ENCODE assay signal across 46 mouse cellular contexts in the genomic region with DNA sequence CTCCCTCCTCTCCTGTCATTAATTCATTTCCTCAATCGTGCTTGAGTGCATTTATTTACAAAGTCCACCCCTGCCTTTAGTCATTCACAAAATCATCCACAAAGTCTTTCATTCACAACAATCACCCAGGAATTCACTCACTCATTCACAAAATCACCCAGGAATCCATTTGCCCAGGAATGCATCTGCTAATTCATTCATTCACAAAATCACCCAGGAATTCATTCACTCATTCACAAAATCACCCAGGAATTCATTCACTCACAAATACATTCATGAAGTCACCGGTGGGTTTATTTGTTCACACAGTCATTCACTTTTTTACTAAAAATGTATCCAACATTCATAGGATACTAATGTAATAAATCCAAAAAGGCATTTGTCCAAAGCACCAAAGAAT. TPM values are rescaled to one million over a fixed set of nuclear protein-coding genes. Genes with fewer than 3 reads are reported as not detected.
"Had no signal": no experiment of that assay in that cellular context is flagged by ENCODE, and none has a peak within 500 bp of the region (broad histone marks: within the 10 kb centered on the region; RNA-seq: fewer than 3 reads in every experiment).

No protein-coding gene starts in this region.

- H3K4me1 ChIP-seq: limb, embryonic 12.5 days; limb, embryonic 13.5 days; limb, embryonic 15.5 days; liver, embryonic 13.5 days; liver, embryonic 15.5 days; midbrain, embryonic 12.5 days; midbrain, embryonic 13.5 days; midbrain, embryonic 15.5 days had no signal

- H3K9me3 ChIP-seq: limb, embryonic 10.5 days; limb, embryonic 12.5 days; limb, embryonic 13.5 days; limb, embryonic 15.5 days; liver, embryonic 12.5 days; liver, embryonic 13.5 days; liver, embryonic 15.5 days; lung, embryonic 15.5 days; midbrain, embryonic 12.5 days; midbrain, embryonic 15.5 days had no signal

- H3K4me3 ChIP-seq: limb, embryonic 10.5 days; limb, embryonic 12.5 days; limb, embryonic 13.5 days; limb, embryonic 15.5 days; liver, embryonic 12.5 days; liver, embryonic 13.5 days; liver, embryonic 15.5 days; lung, embryonic 15.5 days; megakaryocyte, embryonic 14.5 days; midbrain, embryonic 10.5 days; midbrain, embryonic 12.5 days; midbrain, embryonic 13.5 days; midbrain, embryonic 15.5 days; myocyte had no signal

- H3K36me3 ChIP-seq: limb, embryonic 10.5 days; limb, embryonic 12.5 days; limb, embryonic 13.5 days; limb, embryonic 15.5 days; liver, embryonic 12.5 days; liver, embryonic 13.5 days; liver, embryonic 15.5 days; lung, embryonic 15.5 days; midbrain, embryonic 10.5 days; midbrain, embryonic 12.5 days; midbrain, embryonic 13.5 days; midbrain, embryonic 15.5 days had no signal

- H3K4me2 ChIP-seq: limb, embryonic 12.5 days; limb, embryonic 13.5 days; limb, embryonic 15.5 days; liver, embryonic 11.5 days; liver, embryonic 12.5 days; liver, embryonic 13.5 days; liver, embryonic 15.5 days; lung, embryonic 14.5 days; lung, embryonic 15.5 days; midbrain, embryonic 11.5 days; midbrain, embryonic 12.5 days; midbrain, embryonic 13.5 days; midbrain, embryonic 15.5 days had no signal

- DNase-seq: left cerebral cortex, postnatal 4 days; liver; liver, embryonic 13.5 days; liver, postnatal 0 days; lung, adult 18-20 months; lung, adult 2 months; lung, embryonic 14.5 days; lung, postnatal 10 days; lung, postnatal 14 days; lung, postnatal 36 days; lung, postnatal 4 days; midbrain, embryonic 14.5 days had no signal

- H3K27ac ChIP-seq: limb, embryonic 10.5 days; limb, embryonic 12.5 days; limb, embryonic 13.5 days; limb, embryonic 15.5 days; liver, embryonic 12.5 days; liver, embryonic 13.5 days; liver, embryonic 14.5 days; liver, embryonic 15.5 days; lung, embryonic 15.5 days; macrophage; midbrain, embryonic 10.5 days; midbrain, embryonic 12.5 days; midbrain, embryonic 13.5 days; midbrain, embryonic 15.5 days had no signal

- H3K27me3 ChIP-seq: limb, embryonic 12.5 days; limb, embryonic 13.5 days; limb, embryonic 15.5 days; liver, embryonic 12.5 days; liver, embryonic 13.5 days; liver, embryonic 15.5 days; lung, embryonic 15.5 days; midbrain, embryonic 12.5 days; midbrain, embryonic 13.5 days; midbrain, embryonic 15.5 days had no signal

- H3K9ac ChIP-seq: limb, embryonic 12.5 days; limb, embryonic 13.5 days; limb, embryonic 15.5 days; liver, embryonic 12.5 days; liver, embryonic 13.5 days; liver, embryonic 14.5 days; liver, embryonic 15.5 days; liver, postnatal 0 days; lung, embryonic 14.5 days; lung, embryonic 15.5 days; midbrain, embryonic 12.5 days; midbrain, embryonic 13.5 days; midbrain, embryonic 15.5 days had no signal

- ATAC-seq: liver, embryonic 12.5 days; liver, postnatal 0 days; lung, postnatal 0 days; midbrain, embryonic 13.5 days; midbrain, embryonic 15.5 days; midbrain, embryonic 16.5 days had no signal

RNA-seq across cellular contexts. Expression of a gene that starts 42.5 kb away (rescaled TPM):
- total RNA-seq: left cerebral cortex, postnatal 10 days; left cerebral cortex, postnatal 14 days; left cerebral cortex, postnatal 25 days; left cerebral cortex, postnatal 36 days; left cerebral cortex, postnatal 4 days; liver, adult 2 months; megakaryocyte progenitor cell, adult 5-6 weeks; megakaryocyte, adult 5-6 weeks; megakaryocyte-erythroid progenitor cell, adult 5-6 weeks; midbrain, postnatal 0 days; monocyte, adult 5-6 weeks had no signal
- polyA plus RNA-seq: limb, embryonic 10.5 days; limb, embryonic 11.5 days; limb, embryonic 12.5 days; limb, embryonic 13.5 days; limb, embryonic 14.5 days; limb, embryonic 15.5 days; liver, adult 2 months; liver, embryonic 11.5 days; liver, embryonic 12.5 days; liver, embryonic 13.5 days; liver, embryonic 14.5 days; liver, embryonic 15.5 days; liver, embryonic 16.5 days; liver, postnatal 0 days; lung, adult 2 months; lung, embryonic 14.5 days; lung, embryonic 15.5 days; lung, embryonic 16.5 days; lung, postnatal 0 days; macrophage; midbrain, embryonic 10.5 days; midbrain, embryonic 11.5 days; midbrain, embryonic 12.5 days; midbrain, embryonic 13.5 days; midbrain, embryonic 14.5 days; midbrain, embryonic 15.5 days; midbrain, embryonic 16.5 days; midbrain, postnatal 0 days; myocyte; neural tube, embryonic 11.5 days had no signal

RNA-seq across cellular contexts. Expression of a gene that starts 52.7 kb away (rescaled TPM):
- total RNA-seq: left cerebral cortex, postnatal 10 days; left cerebral cortex, postnatal 14 days; left cerebral cortex, postnatal 25 days; left cerebral cortex, postnatal 36 days; left cerebral cortex, postnatal 4 days; liver, adult 2 months; megakaryocyte progenitor cell, adult 5-6 weeks; megakaryocyte, adult 5-6 weeks; megakaryocyte-erythroid progenitor cell, adult 5-6 weeks; midbrain, postnatal 0 days; monocyte, adult 5-6 weeks had no signal
- polyA plus RNA-seq: limb, embryonic 10.5 days; limb, embryonic 11.5 days; limb, embryonic 12.5 days; limb, embryonic 13.5 days; limb, embryonic 14.5 days; limb, embryonic 15.5 days; liver, adult 2 months; liver, embryonic 11.5 days; liver, embryonic 12.5 days; liver, embryonic 13.5 days; liver, embryonic 14.5 days; liver, embryonic 15.5 days; liver, embryonic 16.5 days; liver, postnatal 0 days; lung, adult 2 months; lung, embryonic 14.5 days; macrophage; midbrain, embryonic 10.5 days; midbrain, embryonic 11.5 days; midbrain, embryonic 12.5 days; midbrain, embryonic 13.5 days; midbrain, embryonic 14.5 days; midbrain, embryonic 15.5 days; midbrain, embryonic 16.5 days; midbrain, postnatal 0 days; myocyte; neural tube, embryonic 11.5 days had no signal
